Mouse (Mus musculus): ENCODE measurements at regions not wholly inside any gene's neighbourhood (a gene's known extent, or its start where the extent isn't known, plus 50 kb on each side); places are given as distances from the start of the nearest gene placed in this dataset.

GRCm38 (mm10) chr6:98582826-98583225 is 240.3 kb upstream of the Gm765 start:
- TF ChIP-seq CTCF (IDR thresholded peaks at IDR 0.05; ENCODE audit: low read depth) = no peak
- TF ChIP-seq EP300 (optimal IDR thresholded peaks at IDR 0.05) = no peak
